Mouse (Mus musculus) ES-E14 (cell line): ENCODE results near the gene Eef2. TPM values are rescaled to one million over a fixed set of nuclear protein-coding genes. Genes with fewer than 3 reads are reported as not detected.

Source experiments
- DNase-seq: peaks from one replicate; pipeline ENCODE4 v3.0.0-alpha.2; 2013; ENCODE audit warnings: low read depth, low spot score
- H3K27ac ChIP-seq: 2 replicates; pipeline ENCODE4 v1.5.1; 2012; ENCODE audit warnings: low read depth, mild to moderate bottlenecking, low read length, moderate library complexity, mixed read lengths; ENCODE audit not compliant: poor library complexity, insufficient read depth, severe bottlenecking
- H3K36me3 ChIP-seq: 2 replicates; pipeline ENCODE4 v1.6.1; 2012; ENCODE audit warnings: mild to moderate bottlenecking, low read length, moderate library complexity, mixed read lengths; ENCODE audit not compliant: control insufficient read depth, poor library complexity, insufficient read depth, severe bottlenecking
- H3K4me1 ChIP-seq, 2 experiments: fragments of 150-350 bp in 1 of 2; sonication (generic) in 1 of 2; 2 replicates each; pipeline ENCODE4 v1.6.1; 2012; ENCODE audit warnings: low read length in 2 of 2, mild to moderate bottlenecking in 1 of 2, mixed read lengths in 1 of 2; ENCODE audit not compliant: control insufficient read depth in 2 of 2, insufficient read depth in 2 of 2, poor library complexity in 1 of 2
- H3K4me3 ChIP-seq, 2 experiments: fragments of 150-350 bp in 1 of 2; sonication (generic) in 1 of 2; 2 replicates each; pipeline ENCODE4 v1.5.1; 2012; ENCODE audit warnings: low read length in 2 of 2, low read depth in 1 of 2, mild to moderate bottlenecking in 1 of 2, mixed read lengths in 1 of 2; ENCODE audit not compliant: insufficient read depth in 1 of 2, poor library complexity in 1 of 2, severe bottlenecking in 1 of 2
- H3K9ac ChIP-seq: 2 replicates; pipeline ENCODE4 v1.6.1; 2012; ENCODE audit warnings: low read depth, mild to moderate bottlenecking, low read length, mixed read lengths; ENCODE audit not compliant: poor library complexity, insufficient read depth, severe bottlenecking
- H3K9me3 ChIP-seq: fragments of 150-350 bp; sonication (generic); 2 replicates; pipeline ENCODE4 v1.6.1; 2012; ENCODE audit warnings: low read depth, mild to moderate bottlenecking, low read length; ENCODE audit not compliant: control insufficient read depth, insufficient read depth
- CHD2 ChIP-seq: IDR thresholded peaks from 2 replicates; pipeline ENCODE4 v1.6.1; 2014; ENCODE audit warnings: mild to moderate bottlenecking, low read depth, low read length, inconsistent platforms
- HCFC1 ChIP-seq: IDR thresholded peaks from 2 replicates; pipeline ENCODE4 v1.6.1; 2012; ENCODE audit warnings: low read length, inconsistent platforms, borderline replicate concordance; ENCODE audit not compliant: insufficient read depth
- MAFK ChIP-seq: IDR thresholded peaks from 2 replicates; pipeline ENCODE4 v1.6.1; 2014; ENCODE audit warnings: mild to moderate bottlenecking, low read depth, low read length, inconsistent platforms; ENCODE audit not compliant: insufficient read depth
- ZC3H11A ChIP-seq: IDR thresholded peaks from 2 replicates; pipeline ENCODE4 v1.6.1; 2012; ENCODE audit warnings: low read depth, mild to moderate bottlenecking, inconsistent platforms, low read length, borderline replicate concordance
- ZNF384 ChIP-seq: IDR thresholded peaks from 2 replicates; pipeline ENCODE4 v1.6.1; 2012; ENCODE audit warnings: low read depth, low read length, inconsistent platforms
- in situ Hi-C, 2 experiments: fragments of 600-800 bp; cut with MboI; formaldehyde crosslinking; loops; one replicate each; pipeline ENCODE4 v1.15.1; 2025; ENCODE audit warnings: low sequenced_read_pairs in 2 of 2, inconsistent platforms in 1 of 2; ENCODE audit not compliant: unreplicated experiment in 2 of 2
- total RNA-seq: library from RNA; depleted of rRNA; stranded (reverse); fragments of 300-350 nt; gene quantifications from 2 replicates; pipeline ENCODE4 v1.2.3, GENCODE M21; 2012

The Eef2 gene
- total RNA-seq, 1 experiment = 2,093 TPM

- no peak overlapping the region for H3K4me3 ChIP-seq
- no peak overlapping the region for H3K9ac ChIP-seq
- TF ChIP-seq HCFC1 (no peak), CHD2 (no peak), ZC3H11A (no peak)
These were observed 18.9 kb downstream of the Eef2 start for GRCm38 (mm10) chr10:81195300-81195699.

GRCm38 (mm10) chr10:81196470-81197065 is 20.1 kb downstream of the Eef2 start:
- H3K36me3 ChIP-seq = no peaks in the 10 kb centered on the region
- H3K9ac ChIP-seq = no peak overlapping the region
- H3K9me3 ChIP-seq = no peaks in the 10 kb centered on the region
- no peak overlapping the region for H3K27ac ChIP-seq
- in situ Hi-C loops = no loop called here
- no peak overlapping the region for H3K4me3 ChIP-seq
- DNase-seq = no peak
- peaks cover 0 to 10% of the 10 kb centered on the region in 2 experiments; a peak in 2 of 4 replicates for H3K4me1 ChIP-seq
- no peak for TF ChIP-seq CHD2
- TF ChIP-seq HCFC1 = no peak
- no peak for TF ChIP-seq ZNF384
- no peak for TF ChIP-seq MAFK
- no peak for TF ChIP-seq ZC3H11A

More at GRCm38 (mm10) chr10:81195300-81195699, 18.9 kb downstream of the Eef2 start:
- no peaks in the 10 kb centered on the region for H3K9me3 ChIP-seq
- DNase-seq = no peak
- H3K27ac ChIP-seq = no peak overlapping the region
- H3K36me3 ChIP-seq = peaks cover 2% of the 10 kb centered on the region; the same call in 1 of the 2 replicates
- H3K4me1 ChIP-seq = peaks cover under 1 to 21% of the 10 kb centered on the region in 2 experiments; a peak in 3 of 4 replicates
- in situ Hi-C loops = no loop called here

GRCm38 (mm10) chr10:81197305-81197704 is 20.9 kb downstream of the Eef2 start:
- TF ChIP-seq MAFK (no peak), HCFC1 (no peak), ZC3H11A (no peak), ZNF384 (no peak), CHD2 (no peak)
- Histone ChIP-seq H3K4me1 (peaks cover 0 to 6% of the 10 kb centered on the region in 2 experiments; a peak in 1 of 4 replicates), H3K36me3 (no peaks in the 10 kb centered on the region), H3K4me3 (no peak overlapping the region), H3K9me3 (no peaks in the 10 kb centered on the region), H3K9ac (no peak overlapping the region), H3K27ac (no peak overlapping the region)
- in situ Hi-C loops = no loop called here
- DNase-seq = no peak

- in situ Hi-C loops = no loop called here
- Histone ChIP-seq H3K9me3 (no peaks in the 10 kb centered on the region), H3K9ac (no peak overlapping the region), H3K4me1 (peaks cover 0 to 6% of the 10 kb centered on the region in 2 experiments; a peak in 1 of 4 replicates), H3K4me3 (no peak overlapping the region), H3K27ac (no peak overlapping the region), H3K36me3 (no peaks in the 10 kb centered on the region)
- TF ChIP-seq ZC3H11A (peak; percentile 74; the same call in 1 of the 2 replicates), HCFC1 (no peak)
- no peak for DNase-seq
These were observed 21.8 kb downstream of the Eef2 start for GRCm38 (mm10) chr10:81198230-81198629.

- no peak overlapping the region for H3K27ac ChIP-seq
- no peak for DNase-seq
- no peaks in the 10 kb centered on the region for H3K9me3 ChIP-seq
- TF ChIP-seq CHD2 (no peak), HCFC1 (no peak), ZC3H11A (no peak), ZNF384 (no peak)
- in situ Hi-C loops = no loop called here
- H3K36me3 ChIP-seq = no peaks in the 10 kb centered on the region
- H3K4me3 ChIP-seq = no peak overlapping the region
- H3K4me1 ChIP-seq = peaks cover 0 to 5% of the 10 kb centered on the region in 2 experiments; a peak in 1 of 4 replicates
- H3K9ac ChIP-seq = no peak overlapping the region
These were observed 22.6 kb downstream of the Eef2 start for GRCm38 (mm10) chr10:81198990-81199389.
